Mouse (Mus musculus) hindbrain, embryonic 16.5 days (tissue): ENCODE data around the gene Pik3ca. TPM values are rescaled to one million over a fixed set of nuclear protein-coding genes. Genes with fewer than 3 reads are reported as not detected.

Experiments used
- ATAC-seq: fragments of 200-750 bp; cut with Nextera tagmentation; 2 replicates; pipeline ENCODE4 v1.8.0; 2017; ENCODE audit warnings: moderate TSS enrichment, moderate library complexity
- H3K27ac ChIP-seq: fragments of 300-500 bp; sonication (generic); 2 replicates; pipeline ENCODE4 v1.5.1; 2014; ENCODE audit warnings: low read depth, mild to moderate bottlenecking, control low read depth, low read length, moderate library complexity
- H3K27me3 ChIP-seq: fragments of 300-500 bp; sonication (generic); replicated peaks from 2 replicates; pipeline ENCODE4 v1.6.1; 2014; ENCODE audit warnings: low read length; ENCODE audit not compliant: control insufficient read depth, insufficient read depth
- H3K36me3 ChIP-seq: fragments of 300-500 bp; sonication (generic); 2 replicates; pipeline ENCODE4 v1.6.1; 2014; ENCODE audit warnings: mild to moderate bottlenecking, low read length, moderate library complexity, mixed read lengths; ENCODE audit not compliant: control insufficient read depth, insufficient read depth
- H3K4me1 ChIP-seq: fragments of 300-500 bp; sonication (generic); 2 replicates; pipeline ENCODE4 v1.6.1; 2014; ENCODE audit warnings: low read depth, low read length; ENCODE audit not compliant: control insufficient read depth, insufficient read depth
- H3K4me2 ChIP-seq: fragments of 300-500 bp; sonication (generic); 2 replicates; pipeline ENCODE4 v1.6.1; 2014; ENCODE audit warnings: mild to moderate bottlenecking, low read length, control low read depth, moderate library complexity
- H3K4me3 ChIP-seq: fragments of 300-500 bp; sonication (generic); 2 replicates; pipeline ENCODE4 v1.5.1; 2014; ENCODE audit warnings: mild to moderate bottlenecking, low read length, control low read depth, moderate library complexity
- H3K9ac ChIP-seq: fragments of 300-500 bp; sonication (generic); 2 replicates; pipeline ENCODE4 v1.6.1; 2014; ENCODE audit warnings: low read depth, mild to moderate bottlenecking, control low read depth, low read length, moderate library complexity
- H3K9me3 ChIP-seq: fragments of 300-500 bp; sonication (generic); 2 replicates; pipeline ENCODE4 v1.6.1; 2014; ENCODE audit warnings: mild to moderate bottlenecking, low read length, moderate library complexity; ENCODE audit not compliant: control insufficient read depth
- WGBS: fragments of 180-500 bp; shearing (Covaris S2); extraction: QIAGEN DNeasy Blood & Tissue Kit; methylation state at CpG from one replicate; pipeline ENCODE4 v1.1.7; 2014; 5-methylcytosine and 5-hydroxymethylcytosine counted together
- polyA plus RNA-seq: library from polyadenylated mRNA; unstranded; fragments of >200 nt; fragmentation: Nextera tagmentation; extraction: Ambion mirVana; gene quantifications from 2 replicates; pipeline ENCODE4 v1.2.1, GENCODE M21; 2015

The Pik3ca gene
- polyA plus RNA-seq, 1 experiment from 2014 or later, result 11.9 TPM

DNA sequence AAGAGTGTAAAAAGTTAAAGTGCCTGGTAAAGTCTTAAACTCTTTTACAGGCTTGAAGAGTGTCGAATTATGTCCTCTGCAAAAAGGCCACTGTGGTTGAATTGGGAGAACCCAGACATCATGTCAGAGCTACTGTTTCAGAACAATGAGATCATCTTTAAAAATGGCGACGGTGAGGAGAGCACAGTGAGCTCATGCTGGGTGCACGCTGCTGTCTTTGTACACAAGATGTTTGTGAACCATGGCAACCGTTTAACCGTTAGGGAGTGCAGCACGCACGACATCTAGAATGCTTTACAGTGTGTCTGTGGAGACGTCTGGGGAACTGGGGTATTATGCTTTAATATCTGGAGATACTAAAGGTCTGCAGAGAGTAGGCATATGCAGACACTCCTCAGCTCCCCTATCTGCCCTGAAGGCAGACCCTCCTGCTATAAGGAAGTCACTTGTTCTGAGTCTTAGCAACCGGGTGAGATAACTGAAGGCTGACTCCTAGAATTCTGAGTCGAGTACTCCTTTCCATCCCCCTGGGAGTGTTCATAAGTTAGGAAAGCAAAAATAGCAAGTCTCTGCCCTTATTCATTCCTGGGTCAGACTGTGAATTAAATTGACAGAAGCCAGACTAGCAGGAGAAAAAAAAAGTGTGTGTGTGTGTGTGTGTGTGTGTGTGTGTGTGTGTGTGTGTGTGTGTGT lies 57.0 kb downstream of the Pik3ca start:
- ATAC-seq, result peak; percentile 48; the same call in 1 of the 2 replicates
- no peak overlapping the region for H3K9ac ChIP-seq
- no peaks in the 10 kb centered on the region for H3K4me1 ChIP-seq
- H3K9me3 ChIP-seq, result no peaks in the 10 kb centered on the region
- WGBS, result 39% methylated on average over 11 of the region's 11 CpGs
- H3K36me3 ChIP-seq, result peaks cover 21% of the 10 kb centered on the region
- no peaks in the 10 kb centered on the region for H3K27me3 ChIP-seq
- no peak overlapping the region for H3K27ac ChIP-seq
- H3K4me2 ChIP-seq, result no peak overlapping the region
- no peak overlapping the region for H3K4me3 ChIP-seq

DNA sequence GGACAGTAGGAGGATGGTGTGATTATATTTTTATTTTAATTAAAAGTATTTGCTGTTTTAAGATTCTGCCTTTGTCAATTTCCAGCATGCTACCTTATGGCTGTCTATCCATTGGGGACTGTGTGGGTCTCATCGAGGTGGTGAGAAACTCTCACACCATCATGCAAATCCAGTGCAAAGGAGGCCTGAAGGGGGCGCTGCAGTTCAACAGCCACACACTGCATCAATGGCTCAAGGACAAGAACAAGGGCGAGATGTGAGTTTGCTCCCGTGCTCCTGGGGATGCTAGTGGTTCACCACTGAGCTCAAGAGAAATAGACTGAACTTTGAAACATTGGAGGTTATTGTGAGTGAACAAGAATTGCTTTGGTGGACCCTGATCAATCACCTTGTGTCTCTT lies 62.3 kb downstream of the Pik3ca start:
- Histone ChIP-seq H3K4me3 (no peak overlapping the region), H3K27ac (no peak overlapping the region), H3K9me3 (no peaks in the 10 kb centered on the region), H3K9ac (no peak overlapping the region), H3K4me1 (no peaks in the 10 kb centered on the region), H3K4me2 (no peak overlapping the region), H3K36me3 (peaks cover 29% of the 10 kb centered on the region), H3K27me3 (no peaks in the 10 kb centered on the region)
- no peak; the same call in 1 of the 2 replicates for ATAC-seq
- 67% methylated on average over 4 of the region's 4 CpGs for WGBS

DNA sequence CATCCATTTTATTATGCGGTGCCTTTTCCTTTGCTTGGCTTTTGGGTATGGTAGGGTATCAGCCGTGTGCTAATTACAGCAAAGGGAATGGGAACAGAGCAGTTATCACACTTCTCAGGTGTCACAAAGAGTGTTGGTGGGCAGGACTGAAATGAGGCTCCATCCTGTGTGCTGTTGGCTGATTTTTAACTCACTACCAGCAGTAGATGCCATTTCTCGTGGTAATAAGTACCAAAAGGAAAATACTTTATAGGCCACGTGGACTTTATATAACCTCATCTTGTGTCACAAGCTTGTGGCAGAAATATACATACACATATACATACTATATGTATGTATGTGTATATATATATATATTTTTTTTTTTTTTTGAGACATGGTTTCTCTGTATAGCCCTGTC lies 69.8 kb downstream of the Pik3ca start:
- Histone ChIP-seq H3K27me3 (no peaks in the 10 kb centered on the region), H3K9ac (no peak overlapping the region), H3K4me2 (no peak overlapping the region), H3K4me3 (no peak overlapping the region), H3K9me3 (no peaks in the 10 kb centered on the region; the same call in 1 of the 2 replicates), H3K27ac (no peak overlapping the region), H3K4me1 (no peaks in the 10 kb centered on the region), H3K36me3 (peaks cover 5% of the 10 kb centered on the region)
- 97% methylated on average over 4 of the region's 4 CpGs for WGBS
- ATAC-seq, result no peak

DNA sequence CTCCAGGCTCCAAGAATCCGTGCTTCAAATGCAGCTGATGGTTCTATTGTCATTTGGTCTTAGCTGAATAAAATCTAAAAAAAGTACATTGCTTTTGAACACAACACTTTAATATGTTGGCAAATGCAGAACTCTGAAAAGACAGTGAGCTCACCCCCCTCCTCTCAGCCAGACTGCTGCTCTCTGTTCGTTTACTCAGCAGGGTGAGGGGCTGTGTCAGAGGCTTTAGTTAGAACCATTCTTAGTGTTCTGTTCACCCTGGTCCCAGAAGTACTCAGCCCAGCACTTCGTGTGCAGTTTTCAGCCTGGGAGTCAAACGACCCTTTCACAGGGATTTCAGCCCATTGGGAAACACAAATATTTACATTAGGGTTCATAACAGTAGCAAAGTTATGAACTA lies 70.9 kb downstream of the Pik3ca start:
- H3K9ac ChIP-seq, result no peak overlapping the region
- H3K4me3 ChIP-seq, result no peak overlapping the region
- no peaks in the 10 kb centered on the region for H3K4me1 ChIP-seq
- no peaks in the 10 kb centered on the region; the same call in 1 of the 2 replicates for H3K36me3 ChIP-seq
- no peak overlapping the region for H3K4me2 ChIP-seq
- 83% methylated on average over 4 of the region's 4 CpGs for whole genome bisulfite sequencing
- H3K9me3 ChIP-seq, result no peaks in the 10 kb centered on the region; the same call in 1 of the 2 replicates
- H3K27me3 ChIP-seq, result no peaks in the 10 kb centered on the region
- no peak overlapping the region for H3K27ac ChIP-seq
- ATAC-seq, result no peak

DNA sequence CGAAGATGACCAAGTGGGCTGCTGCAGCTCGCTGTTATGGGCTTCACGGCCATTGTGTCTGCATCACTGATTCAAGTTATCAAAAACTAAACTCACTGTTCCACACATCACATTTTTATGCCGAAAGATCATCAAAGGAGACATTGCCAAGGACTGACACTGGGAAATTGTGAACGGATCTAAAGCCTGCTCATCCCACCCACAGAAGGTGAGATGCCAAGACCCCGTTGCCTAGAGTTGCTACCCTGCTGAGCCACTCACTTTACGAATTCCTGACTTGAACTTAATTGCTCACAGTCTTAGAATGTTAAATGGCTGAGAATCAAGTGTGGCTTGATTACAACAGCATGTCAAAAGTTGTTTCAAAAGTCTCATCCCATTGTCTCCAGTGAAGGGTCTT lies 73.0 kb downstream of the Pik3ca start:
- Histone ChIP-seq H3K4me1 (no peaks in the 10 kb centered on the region), H3K9ac (no peak overlapping the region), H3K4me2 (no peak overlapping the region), H3K4me3 (no peak overlapping the region), H3K36me3 (no peaks in the 10 kb centered on the region), H3K9me3 (no peaks in the 10 kb centered on the region; the same call in 1 of the 2 replicates), H3K27ac (no peak overlapping the region), H3K27me3 (no peaks in the 10 kb centered on the region)
- no peak for ATAC-seq
- WGBS, result 68% methylated on average over 7 of the region's 7 CpGs

DNA sequence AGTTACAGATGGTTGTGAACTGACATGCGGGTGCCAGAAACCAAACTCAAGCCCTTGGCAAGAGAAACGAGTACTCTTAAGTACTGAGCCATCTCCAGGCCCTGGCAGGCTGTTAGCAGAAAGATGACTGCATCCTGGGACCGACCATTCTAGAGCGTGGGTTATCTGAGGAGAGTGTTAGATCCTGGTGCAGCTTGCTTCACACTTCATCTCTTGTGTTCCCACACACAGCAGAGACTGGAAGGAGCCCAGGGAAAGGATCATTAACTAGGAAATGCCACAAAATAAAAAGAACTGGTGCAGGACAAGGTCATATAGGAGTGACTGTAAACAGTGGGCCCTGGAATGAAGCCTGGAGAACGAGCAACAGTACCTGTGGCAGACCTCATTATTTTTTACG lies 73.6 kb downstream of the Pik3ca start:
- Histone ChIP-seq H3K4me2 (no peak overlapping the region), H3K4me3 (no peak overlapping the region), H3K27ac (no peak overlapping the region), H3K27me3 (no peaks in the 10 kb centered on the region), H3K4me1 (no peaks in the 10 kb centered on the region), H3K36me3 (no peaks in the 10 kb centered on the region), H3K9ac (no peak overlapping the region), H3K9me3 (no peaks in the 10 kb centered on the region; the same call in 1 of the 2 replicates)
- ATAC-seq, result no peak
- WGBS, result 85% methylated on average over 6 of the region's 6 CpGs

DNA sequence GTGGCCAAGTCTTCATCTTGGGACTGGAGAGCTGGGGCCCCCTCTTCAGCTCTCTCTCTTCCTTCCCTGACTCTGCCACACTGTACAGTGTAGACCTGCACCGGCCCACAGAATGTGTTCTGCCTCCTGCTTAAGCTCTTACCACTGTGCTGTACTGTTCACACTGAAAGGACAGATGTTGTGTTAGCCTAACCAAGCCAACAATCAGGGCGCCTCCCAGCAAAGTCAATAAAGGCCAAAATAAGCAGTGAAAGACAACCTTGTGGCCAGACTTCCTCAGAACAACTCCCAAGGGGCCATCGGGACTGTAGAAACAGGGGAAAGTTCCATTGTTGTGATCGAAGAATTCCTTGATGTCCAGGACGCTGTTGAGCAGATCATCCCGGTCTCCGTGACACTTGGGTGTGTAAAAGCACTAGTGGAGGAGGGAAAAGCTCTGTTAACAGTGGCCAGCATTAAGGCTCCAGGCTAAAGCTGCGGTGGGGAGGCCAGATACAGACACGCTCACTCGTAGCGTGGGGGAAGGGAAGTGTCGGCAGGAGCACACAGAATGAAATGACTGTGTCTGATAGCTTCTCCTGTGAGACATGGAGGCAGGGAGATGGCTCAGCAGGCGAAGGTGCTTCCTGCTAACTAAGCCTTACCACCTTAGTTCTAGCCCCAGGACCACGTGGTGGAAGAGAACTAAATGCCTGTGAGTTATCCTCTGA lies 74.9 kb downstream of the Pik3ca start:
- no peak overlapping the region for H3K4me2 ChIP-seq
- ATAC-seq, result peak; percentile 61
- no peak overlapping the region for H3K4me3 ChIP-seq
- 70% methylated on average over 14 of the region's 14 CpGs for WGBS
- H3K36me3 ChIP-seq, result no peaks in the 10 kb centered on the region
- no peaks in the 10 kb centered on the region; the same call in 1 of the 2 replicates for H3K9me3 ChIP-seq
- H3K4me1 ChIP-seq, result no peaks in the 10 kb centered on the region
- no peaks in the 10 kb centered on the region for H3K27me3 ChIP-seq
- H3K9ac ChIP-seq, result no peak overlapping the region
- H3K27ac ChIP-seq, result no peak overlapping the region

DNA sequence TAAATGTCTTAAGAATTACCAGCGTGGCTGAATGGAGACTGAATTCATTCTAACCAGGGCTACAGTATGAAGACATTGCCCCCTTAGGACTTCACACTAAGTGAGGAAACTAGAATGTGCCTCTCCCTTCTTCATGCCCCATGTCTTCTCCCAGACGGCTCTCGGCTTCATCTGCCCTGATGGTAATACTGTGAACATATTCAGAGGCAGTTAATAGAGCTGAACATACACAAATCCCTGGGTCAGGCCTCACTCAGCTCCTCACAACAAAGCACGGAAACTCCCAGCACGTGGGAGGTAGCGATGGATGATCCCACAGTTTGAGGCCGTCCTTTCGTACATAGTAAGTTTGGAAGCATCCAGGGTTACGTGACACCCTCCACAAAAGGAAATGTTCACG lies 75.7 kb downstream of the Pik3ca start:
- Histone ChIP-seq H3K4me2 (no peak overlapping the region), H3K9me3 (no peaks in the 10 kb centered on the region; the same call in 1 of the 2 replicates), H3K9ac (no peak overlapping the region), H3K27ac (no peak overlapping the region), H3K27me3 (no peaks in the 10 kb centered on the region), H3K4me1 (no peaks in the 10 kb centered on the region), H3K4me3 (no peak overlapping the region), H3K36me3 (no peaks in the 10 kb centered on the region)
- no peak for ATAC-seq
- WGBS, result 84% methylated on average over 10 of the region's 10 CpGs

DNA sequence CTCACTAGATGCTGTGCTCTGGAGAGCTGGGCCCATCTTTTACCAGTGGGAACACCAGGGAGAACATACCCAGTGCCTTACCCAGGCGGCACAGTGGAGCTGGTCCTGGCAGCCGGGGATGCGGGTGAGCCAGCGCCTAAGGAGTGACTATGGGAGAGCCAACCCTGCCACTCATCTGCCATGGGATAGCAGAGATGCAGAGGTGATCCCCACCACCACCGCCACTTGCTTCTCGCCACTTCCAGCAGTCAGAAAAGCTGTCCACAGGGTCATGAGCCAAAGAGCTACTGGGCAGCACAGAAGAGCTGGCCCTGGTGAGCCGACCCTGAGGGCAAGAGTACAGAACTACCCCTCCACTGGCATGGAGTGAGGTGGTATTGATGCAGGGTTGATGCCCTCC lies 82.5 kb downstream of the Pik3ca start:
- Histone ChIP-seq H3K27me3 (no peaks in the 10 kb centered on the region), H3K9me3 (no peaks in the 10 kb centered on the region), H3K9ac (no peak overlapping the region), H3K4me3 (no peak overlapping the region), H3K27ac (no peak overlapping the region), H3K36me3 (no peaks in the 10 kb centered on the region), H3K4me1 (no peaks in the 10 kb centered on the region), H3K4me2 (no peak overlapping the region)
- ATAC-seq, result no peak
- WGBS, result 92% methylated on average over 7 of the region's 7 CpGs
